Mouse (Mus musculus) adrenal gland, postnatal 36 days (tissue): ENCODE results near the gene Wnt8b. TPM values are rescaled to one million over a fixed set of nuclear protein-coding genes. Genes with fewer than 3 reads are reported as not detected.
"Not testable (repeated sequence)": the region's sequence is repeated elsewhere in the genome, so short reads cannot be mapped to it uniquely, and the experiment has no call there.

ENCODE experiments used
- DNase-seq, 2 experiments: peaks; one replicate each; pipeline ENCODE4 v3.0.0; 2021; ENCODE audit warnings: mixed read lengths in 1 of 2
- long read RNA-seq, 2 experiments: library from polyadenylated mRNA; stranded (forward); transcript quantifications; one replicate each; pipeline ENCODE4 v2.0.0; 2021; ENCODE audit warnings: borderline sequencing depth in 2 of 2
- total RNA-seq, 2 experiments: library from RNA; stranded (reverse); gene quantifications; 2 replicates each; pipeline ENCODE4 v1.2.3; 2021

Gene Wnt8b
- under 1 TPM; 0.13 to 0.20 TPM for total RNA-seq
- long read RNA-seq, experiment 1: 0 reads
- long read RNA-seq, experiment 2: 0 reads

- DNase-seq: no peak
Observed at GRCm38 (mm10) chr19:44493128-44493527, at the start of gene Wnt8b. Wnt8b (plus strand) TSS chr19:44493472.

GRCm38 (mm10) chr19:44445755-44446154 is 47.5 kb upstream of the Wnt8b start:
- DNase-seq: no peak

- no peak for DNase-seq
Observed at GRCm38 (mm10) chr19:44447927-44448326, 45.3 kb upstream of the Wnt8b start.

- no peak for DNase-seq
Observed at GRCm38 (mm10) chr19:44454862-44455261, 38.4 kb upstream of the Wnt8b start.

- no peak for DNase-seq
Observed at GRCm38 (mm10) chr19:44455356-44455755, 37.9 kb upstream of the Wnt8b start.

GRCm38 (mm10) chr19:44457359-44458055 is 35.8 kb upstream of the Wnt8b start:
- no peak for DNase-seq

GRCm38 (mm10) chr19:44458696-44459095 is 34.6 kb upstream of the Wnt8b start:
- DNase-seq: peak; percentile 46 to 52

GRCm38 (mm10) chr19:44460441-44460840 is 32.8 kb upstream of the Wnt8b start:
- DNase-seq: peak; percentile 18 to 26

- DNase-seq: no peak
Observed at GRCm38 (mm10) chr19:44461500-44461899, 31.8 kb upstream of the Wnt8b start.

GRCm38 (mm10) chr19:44462141-44462540 is 31.1 kb upstream of the Wnt8b start:
- peak; percentile 30 to 36 for DNase-seq

GRCm38 (mm10) chr19:44465960-44466525 is 27.2 kb upstream of the Wnt8b start:
- DNase-seq: not testable (repeated sequence)

- peak; percentile 88 to 93 for DNase-seq
Observed at GRCm38 (mm10) chr19:44474158-44474557, 19.1 kb upstream of the Wnt8b start.

- DNase-seq: no peak
Observed at GRCm38 (mm10) chr19:44475268-44475667, 18.0 kb upstream of the Wnt8b start.

- peak in 1 of 2 experiments; percentile 18 for DNase-seq
Observed at GRCm38 (mm10) chr19:44476541-44476940, 16.7 kb upstream of the Wnt8b start.

- DNase-seq: peak; percentile 80 to 83
Observed at GRCm38 (mm10) chr19:44487266-44487665, 6.0 kb upstream of the Wnt8b start.

- no peak for DNase-seq
Observed at GRCm38 (mm10) chr19:44496511-44496910, 3.2 kb downstream of the Wnt8b start.

- no peak for DNase-seq
Observed at GRCm38 (mm10) chr19:44496941-44497340, 3.7 kb downstream of the Wnt8b start.

GRCm38 (mm10) chr19:44498936-44499335 is 5.7 kb downstream of the Wnt8b start:
- DNase-seq: no peak

- DNase-seq: no peak
Observed at GRCm38 (mm10) chr19:44500240-44500639, 7.0 kb downstream of the Wnt8b start.

- DNase-seq: no peak
Observed at GRCm38 (mm10) chr19:44501925-44502324, 8.7 kb downstream of the Wnt8b start.

- no peak for DNase-seq
Observed at GRCm38 (mm10) chr19:44502741-44503140, 9.5 kb downstream of the Wnt8b start.

- DNase-seq: no peak
Observed at GRCm38 (mm10) chr19:44510534-44511175, 17.4 kb downstream of the Wnt8b start.
